Mouse (Mus musculus) intestine, postnatal 0 days (tissue): ENCODE measurements around the gene Rab1b. TPM values are rescaled to one million over a fixed set of nuclear protein-coding genes. Genes with fewer than 3 reads are reported as not detected.
A peak's percentile ranks its signal among the peaks of the same experiment; 100 is the strongest.

Source experiments
- ATAC-seq: fragments of 200-750 bp; cut with Nextera tagmentation; 2 replicates; pipeline ENCODE4 v1.8.0; 2017; ENCODE audit warnings: mild to moderate bottlenecking, moderate TSS enrichment, moderate library complexity
- H3K27ac ChIP-seq: fragments of 300-500 bp; sonication (generic); 2 replicates; pipeline ENCODE4 v1.5.1; 2014; ENCODE audit warnings: mild to moderate bottlenecking, low read depth, low read length, moderate library complexity
- H3K27me3 ChIP-seq: fragments of 300-500 bp; sonication (generic); replicated peaks from 2 replicates; pipeline ENCODE4 v1.6.1; 2014; ENCODE audit warnings: low read length, mixed read lengths; ENCODE audit not compliant: control insufficient read depth, insufficient read depth
- H3K36me3 ChIP-seq: fragments of 300-500 bp; sonication (generic); 2 replicates; pipeline ENCODE4 v1.6.1; 2014; ENCODE audit warnings: mild to moderate bottlenecking, moderate library complexity; ENCODE audit not compliant: control insufficient read depth, insufficient read depth
- H3K4me1 ChIP-seq: fragments of 300-500 bp; sonication (generic); replicated peaks from 2 replicates; pipeline ENCODE4 v1.6.1; 2014; ENCODE audit warnings: antibody characterized with exemption, low read length, mixed read lengths; ENCODE audit not compliant: control insufficient read depth, insufficient read depth
- H3K4me2 ChIP-seq: fragments of 300-500 bp; sonication (generic); replicated peaks from 2 replicates; pipeline ENCODE4 v1.6.1; 2014; ENCODE audit warnings: low read depth, mild to moderate bottlenecking, moderate library complexity
- H3K4me3 ChIP-seq: fragments of 300-500 bp; sonication (generic); 2 replicates; pipeline ENCODE4 v1.5.1; 2014; ENCODE audit warnings: low read depth, low read length
- H3K9ac ChIP-seq: fragments of 300-500 bp; sonication (generic); 2 replicates; pipeline ENCODE4 v1.6.1; 2014; ENCODE audit warnings: mild to moderate bottlenecking, low read depth, low read length
- H3K9me3 ChIP-seq: fragments of 300-500 bp; sonication (generic); 2 replicates; pipeline ENCODE4 v1.6.1; 2016; ENCODE audit warnings: mixed run types; ENCODE audit not compliant: control insufficient read depth
- CTCF ChIP-seq: sonication (generic); IDR thresholded peaks from 2 replicates; pipeline ENCODE4 v1.5.1; 2016; ENCODE audit warnings: low read depth, mild to moderate bottlenecking, control low read depth, antibody characterized with exemption, moderate library complexity
- WGBS: fragments of 180-500 bp; shearing (Covaris S2); extraction: QIAGEN DNeasy Blood & Tissue Kit; methylation state at CpG from one replicate; pipeline ENCODE4 v1.1.7; 2014; 5-methylcytosine and 5-hydroxymethylcytosine counted together
- polyA plus RNA-seq: library from polyadenylated mRNA; unstranded; fragments of >200 nt; fragmentation: Nextera tagmentation; extraction: Ambion mirVana; gene quantifications from 2 replicates; pipeline ENCODE4 v1.2.1, GENCODE M21; 2015

The Rab1b gene
- polyA plus RNA-seq, 1 experiment from 2014 or later, result 185 TPM

DNA sequence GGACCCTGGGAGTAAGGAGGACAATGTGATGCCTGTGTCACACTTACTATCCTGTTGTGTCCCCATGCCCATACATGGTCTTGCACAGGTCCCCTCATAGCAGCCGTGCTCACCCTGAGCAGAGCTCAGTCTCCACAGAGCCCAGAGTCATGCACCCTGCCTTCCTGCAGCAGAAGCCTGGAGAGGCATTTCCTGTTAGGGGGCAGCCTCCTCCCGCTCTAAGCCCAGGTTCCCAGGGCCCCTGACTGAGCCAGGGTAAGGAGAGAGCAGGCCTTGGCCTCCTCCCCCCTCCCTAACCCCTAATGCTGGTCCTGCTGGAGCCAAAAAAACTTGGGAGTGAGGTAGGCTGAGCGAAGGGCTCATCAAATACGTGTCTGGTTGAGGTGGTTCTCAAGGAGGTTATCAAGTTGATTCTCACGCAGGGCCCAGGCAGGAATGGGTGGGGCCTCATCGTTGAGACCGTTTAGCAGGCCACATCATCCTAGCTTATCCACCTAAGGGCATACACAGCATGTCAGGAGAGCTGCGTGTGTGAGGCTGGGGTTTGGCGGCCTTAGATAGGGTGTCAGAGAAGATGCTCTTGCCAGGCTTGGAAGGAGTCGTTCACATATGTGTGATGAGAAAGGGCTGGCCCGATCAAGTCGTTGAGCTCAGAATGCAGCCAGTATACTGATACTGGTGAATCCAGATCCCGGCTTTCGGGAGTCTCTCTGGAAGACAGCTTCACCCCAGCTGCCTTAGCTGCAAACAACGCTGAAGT is 39.7 kb downstream of the Rab1b start:
- 8% methylated on average over 15 of the region's 15 CpGs for WGBS
- no peak for TF ChIP-seq CTCF
- Histone ChIP-seq H3K4me3 (peak overlapping the region; percentile 50; the same call in 1 of the 2 replicates), H3K9me3 (no peaks in the 10 kb centered on the region), H3K36me3 (no peaks in the 10 kb centered on the region), H3K27me3 (peaks cover 33% of the 10 kb centered on the region), H3K27ac (peak overlapping the region; percentile 52; the same call in 1 of the 2 replicates), H3K9ac (no peak overlapping the region), H3K4me1 (no peaks in the 10 kb centered on the region), H3K4me2 (peak overlapping the region; percentile 67)
- no peak for ATAC-seq

- Histone ChIP-seq H3K27ac (no peak overlapping the region), H3K27me3 (peaks cover 29% of the 10 kb centered on the region), H3K4me2 (no peak overlapping the region), H3K9me3 (no peaks in the 10 kb centered on the region), H3K4me3 (no peak overlapping the region), H3K9ac (no peak overlapping the region), H3K36me3 (no peaks in the 10 kb centered on the region), H3K4me1 (no peaks in the 10 kb centered on the region)
- WGBS, result 38% methylated on average over 7 of the region's 7 CpGs
- no peak for ATAC-seq
- no peak for TF ChIP-seq CTCF
Measured at GRCm38 (mm10) chr19:5065104-5065503, 41.8 kb downstream of the Rab1b start.

DNA sequence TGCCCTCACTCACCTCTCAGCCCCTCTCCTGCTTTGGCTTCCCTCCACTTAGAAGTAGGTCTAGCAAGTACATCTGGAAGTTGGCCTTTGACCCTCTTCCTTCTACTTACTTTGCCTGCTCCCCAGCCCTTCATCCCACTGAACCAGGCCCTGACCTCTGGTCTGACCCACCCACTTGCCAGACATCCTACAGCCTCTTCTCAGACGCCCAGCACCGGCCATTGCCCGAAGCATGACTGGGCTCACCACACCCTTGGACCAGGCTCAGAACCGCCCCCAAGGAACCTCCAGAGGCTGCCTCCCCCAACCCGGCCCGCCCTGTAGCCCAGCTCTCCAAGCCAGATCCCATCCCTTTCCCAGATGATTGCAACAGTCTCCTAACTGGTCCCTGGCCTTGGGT is 44.4 kb downstream of the Rab1b start:
- Histone ChIP-seq H3K4me2 (no peak overlapping the region), H3K36me3 (no peaks in the 10 kb centered on the region), H3K27me3 (peaks cover 8% of the 10 kb centered on the region), H3K4me1 (no peaks in the 10 kb centered on the region), H3K4me3 (no peak overlapping the region), H3K9ac (no peak overlapping the region), H3K9me3 (no peaks in the 10 kb centered on the region), H3K27ac (no peak overlapping the region)
- no peak for ATAC-seq
- WGBS, result 68% methylated on average over 6 of the region's 6 CpGs
- no peak for TF ChIP-seq CTCF

- Histone ChIP-seq H3K4me2 (no peak overlapping the region), H3K9me3 (no peaks in the 10 kb centered on the region), H3K4me3 (no peak overlapping the region), H3K4me1 (no peaks in the 10 kb centered on the region), H3K27me3 (peaks cover 3% of the 10 kb centered on the region), H3K36me3 (no peaks in the 10 kb centered on the region), H3K27ac (no peak overlapping the region), H3K9ac (no peak overlapping the region)
- no peak for TF ChIP-seq CTCF
- 83% methylated on average over 5 of the region's 5 CpGs for WGBS
- ATAC-seq, result no peak
Measured at GRCm38 (mm10) chr19:5062041-5062440, 44.8 kb downstream of the Rab1b start.

DNA sequence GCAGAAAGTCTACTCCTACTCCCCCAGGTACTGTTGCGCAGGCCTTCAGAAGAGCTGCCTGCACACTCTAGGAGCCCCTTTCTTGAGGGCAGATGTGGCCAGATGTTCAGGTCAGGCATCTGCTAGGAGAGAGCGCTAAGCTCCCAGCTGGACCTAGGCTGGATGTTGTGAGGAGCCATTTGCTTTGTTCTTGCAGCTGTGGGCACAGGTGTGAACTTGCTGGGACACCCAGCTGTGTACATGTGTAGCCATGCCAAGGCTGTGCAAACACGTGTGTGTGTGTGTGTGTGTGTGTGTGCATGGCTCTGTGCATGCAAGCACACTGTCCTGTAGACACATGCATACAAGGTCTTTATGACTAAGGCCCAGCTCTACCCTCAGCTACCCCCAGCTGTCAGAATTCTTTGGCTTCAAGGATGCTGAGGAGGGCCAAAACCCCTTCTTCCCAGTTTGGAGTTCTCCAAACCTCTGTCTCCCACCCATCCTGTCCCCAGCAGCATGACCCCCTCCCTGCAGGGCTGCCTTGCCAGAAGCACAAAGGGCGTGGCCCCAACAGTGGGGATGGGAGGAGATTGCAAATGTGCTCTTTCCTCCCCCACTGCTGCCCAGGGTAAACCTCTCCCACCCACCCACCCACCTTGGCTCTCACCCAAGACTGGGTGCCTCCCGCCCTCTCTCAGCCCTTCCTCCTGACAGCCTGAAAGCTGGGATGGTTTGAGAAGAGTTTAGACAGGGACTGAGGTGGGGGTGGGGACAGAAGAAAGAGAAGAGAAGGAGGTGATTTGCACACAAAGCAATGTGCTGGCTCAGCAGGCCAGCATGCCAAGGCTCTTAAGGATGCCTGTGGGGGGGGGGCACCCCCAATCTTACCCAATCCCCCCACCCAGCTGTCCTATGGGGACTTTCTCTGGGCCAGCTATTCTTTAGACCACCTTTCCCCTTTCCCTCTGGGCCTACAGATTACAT is 46.2 kb downstream of the Rab1b start:
- no peaks in the 10 kb centered on the region for H3K9me3 ChIP-seq
- TF ChIP-seq CTCF, result no peak
- no peak overlapping the region for H3K4me2 ChIP-seq
- no peak overlapping the region for H3K4me3 ChIP-seq
- H3K9ac ChIP-seq, result no peak overlapping the region
- no peaks in the 10 kb centered on the region; the same call in 1 of the 2 replicates for H3K27me3 ChIP-seq
- H3K4me1 ChIP-seq, result no peaks in the 10 kb centered on the region
- H3K36me3 ChIP-seq, result no peaks in the 10 kb centered on the region
- H3K27ac ChIP-seq, result no peak overlapping the region
- WGBS, result 37% methylated on average over 5 of the region's 5 CpGs
- no peak for ATAC-seq
